Mouse (Mus musculus) megakaryocyte, embryonic 14.5 days (primary cell): ENCODE results near the gene Smad5.

Experiments used
- FLI1 ChIP-seq: IDR thresholded peaks from 2 replicates; pipeline ENCODE4 v1.6.1; 2012; ENCODE audit warnings: low read length, inconsistent platforms, mixed read lengths
- GATA1 ChIP-seq: IDR thresholded peaks from 3 replicates; pipeline ENCODE4 v1.6.1; 2012; ENCODE audit warnings: mixed read lengths, low read length, inconsistent platforms, borderline replicate concordance

- TF ChIP-seq GATA1: no peak
- no peak for TF ChIP-seq FLI1
Observed at GRCm38 (mm10) chr13:56766211-56766610, 63.4 kb downstream of the Smad5 start.
